Mouse (Mus musculus) small intestine, adult 2 months (tissue): ENCODE results near the gene Dcpp1.

Source experiments
- CTCF ChIP-seq: fragments of 200-500 bp; IDR thresholded peaks from 2 replicates; pipeline ENCODE4 v1.5.1; 2012; ENCODE audit warnings: low read depth, mild to moderate bottlenecking, control low read depth, inconsistent platforms, low read length, moderate library complexity, mixed read lengths; ENCODE audit not compliant: insufficient replicate concordance, insufficient read length; ENCODE audit errors: extremely low read depth
- POLR2A ChIP-seq: fragments of 200-500 bp; IDR thresholded peaks from 2 replicates; pipeline ENCODE4 v1.6.1; 2012; ENCODE audit warnings: low read depth, mild to moderate bottlenecking, control low read depth, inconsistent platforms, low read length, moderate library complexity

DNA sequence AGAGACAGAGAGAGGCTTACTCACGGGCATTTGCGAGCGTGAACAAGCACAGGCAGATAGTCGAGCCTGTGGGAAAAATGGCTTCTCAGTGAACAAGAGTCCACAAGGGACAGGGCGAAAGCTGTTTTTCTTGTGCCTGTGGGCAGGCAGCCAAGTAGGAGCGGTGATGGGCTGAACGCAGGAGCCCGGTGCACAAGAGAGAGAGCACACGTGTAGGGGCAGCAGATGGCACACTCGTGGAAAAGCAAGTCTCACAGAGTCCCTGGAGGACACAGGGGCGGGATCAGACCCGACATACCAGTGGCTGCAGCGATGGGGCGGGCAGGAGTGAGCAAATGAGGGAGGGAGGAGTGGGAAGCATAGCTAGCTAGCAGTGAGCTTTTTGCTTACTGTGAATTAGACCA, 44.4 kb downstream of the Dcpp1 start:
- TF ChIP-seq CTCF (no peak), POLR2A (no peak)
